Mouse (Mus musculus) liver, embryonic 11.5 days (tissue): ENCODE data around the gene Washc1. TPM values are rescaled to one million over a fixed set of nuclear protein-coding genes. Genes with fewer than 3 reads are reported as not detected.

Experiments used
- ATAC-seq: fragments of 200-750 bp; cut with Nextera tagmentation; replicated peaks from 2 replicates; pipeline ENCODE4 v1.8.0; 2017; ENCODE audit warnings: moderate number of reproducible peaks, mild to moderate bottlenecking, moderate TSS enrichment, moderate library complexity; ENCODE audit not compliant: low FRiP score
- DNase-seq: peaks from one replicate; pipeline ENCODE4 v3.0.0-alpha.2; 2017; ENCODE audit warnings: low spot score
- H3K27ac ChIP-seq: fragments of 300-500 bp; sonication (generic); 2 replicates; pipeline ENCODE4 v1.5.1; 2014; ENCODE audit warnings: mild to moderate bottlenecking, low read depth, low read length, control low read depth
- H3K27me3 ChIP-seq: fragments of 300-500 bp; sonication (generic); replicated peaks from 2 replicates; pipeline ENCODE4 v1.6.1; 2014; ENCODE audit warnings: low read length, mixed read lengths; ENCODE audit not compliant: control insufficient read depth, insufficient read depth
- H3K36me3 ChIP-seq: fragments of 300-500 bp; sonication (generic); 2 replicates; pipeline ENCODE4 v1.6.1; 2014; ENCODE audit warnings: mild to moderate bottlenecking, low read length, moderate library complexity, mixed read lengths; ENCODE audit not compliant: control insufficient read depth, insufficient read depth
- H3K4me1 ChIP-seq: fragments of 300-500 bp; sonication (generic); replicated peaks from 2 replicates; pipeline ENCODE4 v1.6.1; 2014; ENCODE audit warnings: low read length, mixed read lengths; ENCODE audit not compliant: control insufficient read depth, insufficient read depth
- H3K4me2 ChIP-seq: fragments of 300-500 bp; sonication (generic); 2 replicates; pipeline ENCODE4 v1.6.1; 2014; ENCODE audit warnings: mild to moderate bottlenecking, control low read depth, moderate library complexity
- H3K4me3 ChIP-seq: fragments of 300-500 bp; sonication (generic); 2 replicates; pipeline ENCODE4 v1.5.1; 2014; ENCODE audit warnings: low read depth, low read length, control low read depth
- H3K9ac ChIP-seq: fragments of 300-500 bp; sonication (generic); 2 replicates; pipeline ENCODE4 v1.6.1; 2014; ENCODE audit warnings: low read depth, low read length, control low read depth
- H3K9me3 ChIP-seq: fragments of 300-500 bp; sonication (generic); 2 replicates; pipeline ENCODE4 v1.6.1; 2016; ENCODE audit warnings: low read length, inconsistent platforms, mixed read lengths; ENCODE audit not compliant: control insufficient read depth
- WGBS: fragments of 180-500 bp; shearing (Covaris S2); extraction: QIAGEN DNeasy Blood & Tissue Kit; methylation state at CpG from one replicate; pipeline ENCODE4 v1.1.7; 2014; 5-methylcytosine and 5-hydroxymethylcytosine counted together
- polyA plus RNA-seq: library from polyadenylated mRNA; unstranded; fragments of >200 nt; fragmentation: Nextera tagmentation; extraction: Ambion mirVana; gene quantifications from 2 replicates; pipeline ENCODE4 v1.2.1, GENCODE M21; 2014

Gene Washc1
- polyA plus RNA-seq, 1 experiment from 2014 or later, result 31.5 TPM

GRCm38 (mm10) chr17:66104076-66104475, 7.3 kb upstream of the Washc1 start:
- Histone ChIP-seq H3K36me3 (no peaks in the 10 kb centered on the region), H3K4me2 (no peak overlapping the region), H3K27me3 (no peaks in the 10 kb centered on the region), H3K9me3 (no peaks in the 10 kb centered on the region), H3K4me1 (peaks cover 7% of the 10 kb centered on the region), H3K27ac (no peak overlapping the region), H3K9ac (no peak overlapping the region), H3K4me3 (no peak overlapping the region)
- 82% methylated on average over 7 of the region's 7 CpGs for WGBS
- ATAC-seq (no peak), DNase-seq (no peak)

- Histone ChIP-seq H3K4me1 (peaks cover 7% of the 10 kb centered on the region), H3K36me3 (no peaks in the 10 kb centered on the region), H3K27me3 (no peaks in the 10 kb centered on the region), H3K4me2 (no peak overlapping the region), H3K27ac (no peak overlapping the region), H3K4me3 (no peak overlapping the region), H3K9me3 (no peaks in the 10 kb centered on the region), H3K9ac (no peak overlapping the region)
- ATAC-seq, result no peak
- DNase-seq, result no peak
- WGBS, result 56% methylated on average over 10 of the region's 10 CpGs
Measured at GRCm38 (mm10) chr17:66106601-66107267, 4.6 kb upstream of the Washc1 start.

GRCm38 (mm10) chr17:66107466-66107865, 3.9 kb upstream of the Washc1 start:
- Histone ChIP-seq H3K27me3 (no peaks in the 10 kb centered on the region), H3K9ac (no peak overlapping the region), H3K4me1 (peaks cover 11% of the 10 kb centered on the region), H3K4me3 (no peak overlapping the region), H3K27ac (no peak overlapping the region), H3K9me3 (no peaks in the 10 kb centered on the region), H3K4me2 (no peak overlapping the region), H3K36me3 (no peaks in the 10 kb centered on the region)
- ATAC-seq (no peak), DNase-seq (no peak)
- WGBS, result 72% methylated on average over 8 of the region's 8 CpGs

GRCm38 (mm10) chr17:66108198-66108597, 3.1 kb upstream of the Washc1 start:
- Histone ChIP-seq H3K4me1 (peaks cover 16% of the 10 kb centered on the region), H3K9ac (no peak overlapping the region), H3K27ac (no peak overlapping the region), H3K9me3 (no peaks in the 10 kb centered on the region), H3K4me2 (no peak overlapping the region), H3K27me3 (no peaks in the 10 kb centered on the region), H3K36me3 (no peaks in the 10 kb centered on the region), H3K4me3 (no peak overlapping the region)
- WGBS, result 80% methylated on average over 4 of the region's 4 CpGs
- ATAC-seq, result no peak
- no peak for DNase-seq

GRCm38 (mm10) chr17:66110746-66111145, 599 bp upstream of the Washc1 start:
- Histone ChIP-seq H3K9ac (peak overlapping the region; percentile 55), H3K9me3 (no peaks in the 10 kb centered on the region), H3K27ac (peak overlapping the region; percentile 41; the same call in 1 of the 2 replicates), H3K27me3 (no peaks in the 10 kb centered on the region), H3K4me2 (peak overlapping the region; percentile 84), H3K4me3 (peak overlapping the region; percentile 73), H3K36me3 (peaks cover 13% of the 10 kb centered on the region; the same call in 1 of the 2 replicates), H3K4me1 (peaks cover 16% of the 10 kb centered on the region)
- WGBS, result 33% methylated on average over 6 of the region's 6 CpGs
- DNase-seq (no peak), ATAC-seq (peak; percentile 23; the same call in 1 of the 2 replicates)

- 43% methylated on average over 4 of the region's 4 CpGs for WGBS
- peak overlapping the region; percentile 66 for H3K9ac ChIP-seq
- DNase-seq (no peak), ATAC-seq (no peak)
- H3K27ac ChIP-seq, result peak overlapping the region; percentile 64; the same call in 1 of the 2 replicates
- peaks cover 16% of the 10 kb centered on the region for H3K4me1 ChIP-seq
- no peaks in the 10 kb centered on the region for H3K9me3 ChIP-seq
- no peaks in the 10 kb centered on the region for H3K27me3 ChIP-seq
- H3K4me3 ChIP-seq, result peak overlapping the region; percentile 73
- peak overlapping the region; percentile 84 for H3K4me2 ChIP-seq
- H3K36me3 ChIP-seq, result peaks cover 25% of the 10 kb centered on the region; the same call in 1 of the 2 replicates
Measured at GRCm38 (mm10) chr17:66112166-66112565, 821 bp downstream of the Washc1 start.

- H3K36me3 ChIP-seq, result peaks cover 38% of the 10 kb centered on the region
Measured at GRCm38 (mm10) chr17:66118991-66119390, 7.6 kb downstream of the Washc1 start.

GRCm38 (mm10) chr17:66120701-66121100, 9.4 kb downstream of the Washc1 start:
- WGBS, result 85% methylated on average over 1 of the region's 1 CpGs
- Histone ChIP-seq H3K4me1 (0 out of 2 replicates have a peak, but pooled peaks cover 9% of the 10 kb centered on the region), H3K4me3 (no peak overlapping the region), H3K9ac (no peak overlapping the region), H3K9me3 (no peaks in the 10 kb centered on the region), H3K27me3 (no peaks in the 10 kb centered on the region), H3K4me2 (no peak overlapping the region), H3K36me3 (peaks cover 28% of the 10 kb centered on the region), H3K27ac (no peak overlapping the region)
- ATAC-seq (no peak), DNase-seq (no peak)

More at GRCm38 (mm10) chr17:66118991-66119390, 7.6 kb downstream of the Washc1 start:
- WGBS, result 92% methylated on average over 8 of the region's 8 CpGs
- Histone ChIP-seq H3K4me2 (no peak overlapping the region), H3K27me3 (no peaks in the 10 kb centered on the region), H3K9me3 (no peaks in the 10 kb centered on the region), H3K4me1 (no peaks in the 10 kb centered on the region), H3K27ac (no peak overlapping the region), H3K4me3 (no peak overlapping the region), H3K9ac (no peak overlapping the region)
- ATAC-seq (no peak), DNase-seq (no peak)
